Mouse (Mus musculus) heart, embryonic 14.5 days (tissue): ENCODE measurements at regions not wholly inside any gene's neighbourhood (a gene's known extent, or its start where the extent isn't known, plus 50 kb on each side); places are given as distances from the start of the nearest gene placed in this dataset.

Source experiments
- ATAC-seq: fragments of 200-750 bp; cut with Nextera tagmentation; 2 replicates; pipeline ENCODE4 v1.8.0; 2017; ENCODE audit warnings: low read depth, moderate TSS enrichment; ENCODE audit not compliant: insufficient number of reproducible peaks, insufficient read depth, low FRiP score
- H3K27ac ChIP-seq, 2 experiments: fragments of 200-500 bp in 1 of 2; fragments of 300-500 bp in 1 of 2; sonication (generic) in 1 of 2; replicated peaks in 1 of 2; 2 replicates each; pipeline ENCODE4 v1.5.1; 2012 to 2014; ENCODE audit warnings: low read depth in 2 of 2, low read length in 2 of 2, control low read depth in 1 of 2, mild to moderate bottlenecking in 1 of 2, mixed read lengths in 1 of 2; ENCODE audit not compliant: control insufficient read depth in 1 of 2, insufficient read depth in 1 of 2
- H3K27me3 ChIP-seq: fragments of 300-500 bp; sonication (generic); 2 replicates; pipeline ENCODE4 v1.6.1; 2014; ENCODE audit warnings: mild to moderate bottlenecking, low read length, control low read depth; ENCODE audit not compliant: control insufficient read depth, insufficient read depth
- H3K36me3 ChIP-seq: fragments of 300-500 bp; sonication (generic); 2 replicates; pipeline ENCODE4 v1.6.1; 2014; ENCODE audit warnings: mild to moderate bottlenecking, control low read depth, low read length, mixed read lengths; ENCODE audit not compliant: control insufficient read depth, insufficient read depth
- H3K4me1 ChIP-seq, 2 experiments: fragments of 200-500 bp in 1 of 2; fragments of 300-500 bp in 1 of 2; sonication (generic) in 1 of 2; 2 replicates each; pipeline ENCODE4 v1.6.1; 2012 to 2014; ENCODE audit warnings: low read length in 2 of 2, control low read depth in 1 of 2, mixed read lengths in 1 of 2; ENCODE audit not compliant: control insufficient read depth in 2 of 2, insufficient read depth in 2 of 2
- H3K4me2 ChIP-seq: fragments of 300-500 bp; sonication (generic); 2 replicates; pipeline ENCODE4 v1.6.1; 2014; ENCODE audit warnings: mild to moderate bottlenecking, low read length
- H3K4me3 ChIP-seq, 2 experiments: fragments of 200-500 bp in 1 of 2; fragments of 300-500 bp in 1 of 2; sonication (generic) in 1 of 2; 2 replicates each; pipeline ENCODE4 v1.5.1; 2012 to 2014; ENCODE audit warnings: low read length in 2 of 2, mild to moderate bottlenecking in 2 of 2, control low read depth in 1 of 2, low read depth in 1 of 2, moderate library complexity in 1 of 2; ENCODE audit not compliant: control insufficient read depth in 1 of 2, insufficient read depth in 1 of 2
- H3K9ac ChIP-seq: fragments of 300-500 bp; sonication (generic); 2 replicates; pipeline ENCODE4 v1.6.1; 2014; ENCODE audit warnings: mild to moderate bottlenecking, low read length
- H3K9me3 ChIP-seq: fragments of 300-500 bp; sonication (generic); 2 replicates; pipeline ENCODE4 v1.6.1; 2016; ENCODE audit warnings: low read length, control low read depth; ENCODE audit not compliant: control insufficient read depth
- WGBS: fragments of 180-500 bp; shearing (Covaris S2); extraction: QIAGEN DNeasy Blood & Tissue Kit; methylation state at CpG from one replicate; pipeline ENCODE4 v1.1.7; 2014; 5-methylcytosine and 5-hydroxymethylcytosine counted together

GRCm38 (mm10) chr13:71365261-71365660 lies 523.6 kb upstream of the Adamts16 start:
- Histone ChIP-seq H3K9me3 (no peaks in the 10 kb centered on the region), H3K9ac (no peak overlapping the region), H3K4me1 (no peaks in the 10 kb centered on the region), H3K36me3 (no peaks in the 10 kb centered on the region), H3K4me2 (no peak overlapping the region), H3K27me3 (no peaks in the 10 kb centered on the region), H3K4me3 (no peak overlapping the region), H3K27ac (no peak overlapping the region)
- WGBS, result 79% methylated on average over 3 of the region's 3 CpGs
- ATAC-seq, result no peak

GRCm38 (mm10) chr13:71362311-71362710 lies 520.7 kb upstream of the Adamts16 start:
- no peak for ATAC-seq
- H3K4me1 ChIP-seq, result no peaks in the 10 kb centered on the region
- H3K9me3 ChIP-seq, result no peaks in the 10 kb centered on the region
- no peak overlapping the region for H3K27ac ChIP-seq
- H3K4me2 ChIP-seq, result no peak overlapping the region
- WGBS, result 78% methylated on average over 5 of the region's 5 CpGs
- H3K9ac ChIP-seq, result no peak overlapping the region
- no peak overlapping the region for H3K4me3 ChIP-seq
- H3K36me3 ChIP-seq, result no peaks in the 10 kb centered on the region
- H3K27me3 ChIP-seq, result no peaks in the 10 kb centered on the region

GRCm38 (mm10) chr13:71359112-71359511 lies 517.5 kb upstream of the Adamts16 start:
- no peaks in the 10 kb centered on the region for H3K36me3 ChIP-seq
- no peak overlapping the region for H3K9ac ChIP-seq
- H3K4me3 ChIP-seq, result no peak overlapping the region
- H3K27me3 ChIP-seq, result no peaks in the 10 kb centered on the region
- 77% methylated on average over 11 of the region's 11 CpGs for WGBS
- no peaks in the 10 kb centered on the region for H3K9me3 ChIP-seq
- no peak overlapping the region for H3K27ac ChIP-seq
- no peak overlapping the region for H3K4me2 ChIP-seq
- H3K4me1 ChIP-seq, result no peaks in the 10 kb centered on the region
- no peak for ATAC-seq

GRCm38 (mm10) chr13:71350787-71351186 lies 509.2 kb upstream of the Adamts16 start:
- H3K9me3 ChIP-seq, result no peaks in the 10 kb centered on the region
- no peak overlapping the region for H3K27ac ChIP-seq
- no peak overlapping the region for H3K4me2 ChIP-seq
- no peaks in the 10 kb centered on the region for H3K36me3 ChIP-seq
- no peaks in the 10 kb centered on the region for H3K4me1 ChIP-seq
- WGBS, result 82% methylated on average over 7 of the region's 7 CpGs
- H3K27me3 ChIP-seq, result no peaks in the 10 kb centered on the region
- no peak for ATAC-seq
- H3K9ac ChIP-seq, result no peak overlapping the region
- H3K4me3 ChIP-seq, result no peak overlapping the region

- H3K27me3 ChIP-seq, result no peaks in the 10 kb centered on the region
- no peak overlapping the region for H3K4me2 ChIP-seq
- H3K4me3 ChIP-seq, result no peak overlapping the region
- no peaks in the 10 kb centered on the region for H3K4me1 ChIP-seq
- no peak overlapping the region for H3K9ac ChIP-seq
- H3K9me3 ChIP-seq, result no peaks in the 10 kb centered on the region
- ATAC-seq, result no peak
- no peak overlapping the region for H3K27ac ChIP-seq
- WGBS, result 45% methylated on average over 1 of the region's 1 CpGs
- no peaks in the 10 kb centered on the region for H3K36me3 ChIP-seq
Observed at GRCm38 (mm10) chr13:71342921-71343320, 501.3 kb upstream of the Adamts16 start.

GRCm38 (mm10) chr13:71338700-71339099 lies 497.1 kb upstream of the Adamts16 start:
- Histone ChIP-seq H3K9ac (no peak overlapping the region), H3K27me3 (no peaks in the 10 kb centered on the region), H3K36me3 (no peaks in the 10 kb centered on the region), H3K4me2 (no peak overlapping the region), H3K27ac (no peak overlapping the region), H3K9me3 (no peaks in the 10 kb centered on the region), H3K4me3 (no peak overlapping the region), H3K4me1 (no peaks in the 10 kb centered on the region)
- 79% methylated on average over 6 of the region's 6 CpGs for WGBS
- no peak for ATAC-seq

GRCm38 (mm10) chr13:71334925-71335324 lies 493.3 kb upstream of the Adamts16 start:
- 65% methylated on average over 4 of the region's 4 CpGs for WGBS
- Histone ChIP-seq H3K27me3 (no peaks in the 10 kb centered on the region), H3K4me2 (no peak overlapping the region), H3K9me3 (no peaks in the 10 kb centered on the region), H3K9ac (no peak overlapping the region), H3K27ac (no peak overlapping the region), H3K4me1 (no peaks in the 10 kb centered on the region; a peak in 2 of 4 replicates), H3K4me3 (no peak overlapping the region), H3K36me3 (no peaks in the 10 kb centered on the region)
- ATAC-seq, result no peak

GRCm38 (mm10) chr13:71333146-71333545 lies 491.5 kb upstream of the Adamts16 start:
- H3K27ac ChIP-seq, result no peak overlapping the region
- peaks cover 2 to 4% of the 10 kb centered on the region in 2 experiments; a peak in 3 of 4 replicates for H3K4me1 ChIP-seq
- no peak overlapping the region for H3K4me3 ChIP-seq
- no peaks in the 10 kb centered on the region for H3K27me3 ChIP-seq
- H3K9ac ChIP-seq, result no peak overlapping the region
- no peaks in the 10 kb centered on the region for H3K36me3 ChIP-seq
- ATAC-seq, result no peak
- WGBS, result 77% methylated on average over 4 of the region's 4 CpGs
- H3K9me3 ChIP-seq, result no peaks in the 10 kb centered on the region
- H3K4me2 ChIP-seq, result no peak overlapping the region
